In the genomic region with DNA sequence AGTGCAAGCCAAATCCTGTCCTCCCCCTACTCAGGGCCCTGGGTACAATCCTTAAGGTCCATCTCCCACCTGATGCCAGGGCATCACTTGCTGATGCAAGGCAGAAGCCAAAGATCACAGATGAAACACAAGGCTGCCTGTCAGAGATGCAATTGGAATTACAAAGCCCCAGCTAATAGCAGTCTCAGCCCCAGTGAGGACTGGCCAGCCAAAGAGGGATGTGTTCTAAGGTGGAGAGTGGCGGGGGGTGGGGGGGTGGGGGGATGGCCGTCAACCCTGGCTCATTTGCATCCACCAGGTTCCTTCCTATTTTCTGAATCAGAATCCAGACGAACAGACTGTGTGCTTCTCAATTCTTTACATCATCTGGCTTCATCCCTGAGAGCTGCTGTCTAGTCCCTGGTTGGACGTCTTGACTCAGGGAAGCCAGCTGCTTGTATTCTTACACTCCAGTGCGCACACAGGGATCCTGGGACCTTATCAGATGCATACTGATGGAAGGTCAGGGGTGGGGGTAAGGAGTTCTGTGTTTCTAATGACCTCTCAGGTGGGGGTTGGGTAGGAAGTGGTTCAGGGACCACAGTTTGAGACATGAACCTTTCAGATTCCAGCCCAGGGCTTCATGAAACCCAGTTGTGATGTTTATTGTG, we compare ENCODE assay signal across 26 mouse cellular contexts. TPM values are rescaled to one million over a fixed set of nuclear protein-coding genes. Genes with fewer than 3 reads are reported as not detected.
A peak's percentile ranks its signal among the peaks of the same experiment; 100 is the strongest.
DNase-seq lines count a peak whose midpoint lies in the region; TF ChIP-seq lines count a peak whose summit lies in the region.
"Had no signal": no experiment of that assay in that cellular context is flagged by ENCODE, and none has a peak within 500 bp of the region (broad histone marks: within the 10 kb centered on the region; RNA-seq: fewer than 3 reads in every experiment).

No protein-coding gene starts in this region.

- TF ChIP-seq POLR2A in CH12.LX (IDR thresholded peaks at IDR 0.05; ENCODE audit: low read depth, low read length) = no peak

- TF ChIP-seq CTCF in CH12.LX (conservative IDR thresholded peaks at IDR 0.05 in 1 of 2, IDR thresholded peaks at IDR 0.05 in 1 of 2; ENCODE audit: low read depth in 2 of 2, low read length in 2 of 2) = no peak
- TF ChIP-seq CTCF in E14TG2a.4 (conservative IDR thresholded peaks at IDR 0.05; ENCODE audit: low read length) = no peak

- H3K27ac ChIP-seq in CH12.LX (ENCODE audit: insufficient read depth, low read depth) = no peak overlapping the region
- H3K27ac ChIP-seq: embryonic facial prominence, embryonic 10.5 days; embryonic facial prominence, embryonic 12.5 days; forebrain, embryonic 13.5 days; forebrain, embryonic 15.5 days had no signal

- H3K27me3 ChIP-seq in CH12.LX (replicated peaks) = no peaks in the 10 kb centered on the region
- H3K27me3 ChIP-seq in E14TG2a.4 (ENCODE audit: insufficient read depth, low read length) = no peaks in the 10 kb centered on the region
- H3K27me3 ChIP-seq: embryonic facial prominence, embryonic 12.5 days; forebrain, embryonic 13.5 days; forebrain, embryonic 15.5 days; Patski had no signal

- in situ Hi-C loops in CH12.LX (cut with MboI; ENCODE audit: low pct_ligation_motif_present, low pct_unique_long_range_greater_than_20kb, low sequenced_read_pairs) = no loop called here

- no peak for TF ChIP-seq EP300 in CH12.LX (IDR thresholded peaks at IDR 0.05; ENCODE audit: low read length)

- H3K36me3 ChIP-seq in CH12.LX (replicated peaks in 1 of 2; ENCODE audit: control insufficient read depth in 1 of 2, insufficient read depth in 1 of 2, low read length in 1 of 2) (no peaks in the 10 kb centered on the region), E14TG2a.4 (ENCODE audit: insufficient read depth, low read length) (peaks cover 42% of the 10 kb centered on the region)
- H3K36me3 ChIP-seq: embryonic facial prominence, embryonic 10.5 days; embryonic facial prominence, embryonic 12.5 days; forebrain, embryonic 15.5 days; G1E had no signal

- no peak for TF ChIP-seq RAD21 in CH12.LX (IDR thresholded peaks at IDR 0.05; ENCODE audit: low read depth, low read length)

- H3K4me3 ChIP-seq in CH12.LX (replicated peaks in 1 of 3; ENCODE audit: low read depth in 2 of 3, low read length in 2 of 3, poor library complexity in 1 of 3) = no peak overlapping the region
- H3K4me3 ChIP-seq in E14TG2a.4 (replicated peaks; ENCODE audit: low read length) = peak overlapping the region; percentile 66
- H3K4me3 ChIP-seq: embryonic facial prominence, embryonic 10.5 days; embryonic facial prominence, embryonic 12.5 days; forebrain, embryonic 13.5 days; forebrain, embryonic 15.5 days had no signal

- DNase-seq in CH12.LX (ENCODE audit: extremely low read depth) = peak; percentile 24
- DNase-seq in ES-CJ7 (ENCODE audit: low read depth, low spot score) = peak; percentile 88
- DNase-seq in R1 (ENCODE audit: low read depth, low spot score) = peak; percentile 94
- DNase-seq in gastrocnemius, postnatal 14 days = no peak
- DNase-seq in gastrocnemius, postnatal 4 days (ENCODE audit: low spot score in 2 of 2) = no peak
- no peak for DNase-seq in layer of hippocampus, adult 9-11 months
- no peak for DNase-seq in spleen, postnatal 4 days (ENCODE audit: low spot score in 2 of 2)
- DNase-seq: adrenal gland, adult 8-10 months; adrenal gland, postnatal 14 days; adrenal gland, postnatal 36 days; cerebellum, adult 11-12 months; cerebellum, adult 2 months; cerebellum, adult 9-10 months; cerebellum, postnatal 10 days; cerebellum, postnatal 25 days; forebrain, postnatal 0 days had no signal

- no peak overlapping the region for H3K9ac ChIP-seq in CH12.LX (ENCODE audit: insufficient read depth, low read depth)
- H3K9ac ChIP-seq: embryonic facial prominence, embryonic 12.5 days; forebrain, embryonic 13.5 days; forebrain, embryonic 15.5 days; forebrain, postnatal 0 days had no signal

- dilution Hi-C loops in CH12.LX (cut with MboI; ENCODE audit: extremely low pct_ligation_motif_present, extremely low pct_unique_long_range_greater_than_20kb, low sequenced_read_pairs) = no loop called here

- no peak overlapping the region for H3K4me2 ChIP-seq in CH12.LX (ENCODE audit: insufficient read depth, low read depth, poor library complexity, severe bottlenecking)
- H3K4me2 ChIP-seq: embryonic facial prominence, embryonic 12.5 days; forebrain, embryonic 13.5 days; forebrain, embryonic 15.5 days had no signal

- no peaks in the 10 kb centered on the region for H3K9me3 ChIP-seq in CH12.LX (replicated peaks; ENCODE audit: low read length)
- no peaks in the 10 kb centered on the region; the same call in 1 of the 2 replicates for H3K9me3 ChIP-seq in E14TG2a.4 (ENCODE audit: low read length)
- H3K9me3 ChIP-seq: embryonic facial prominence, embryonic 10.5 days; embryonic facial prominence, embryonic 12.5 days; forebrain, embryonic 13.5 days; forebrain, embryonic 15.5 days; G1E had no signal

- H3K79me2 ChIP-seq in CH12.LX (replicated peaks; ENCODE audit: control insufficient read depth, extremely low read depth, insufficient read depth, poor library complexity, severe bottlenecking) = no peaks in the 10 kb centered on the region

- intact Hi-C loops in gastrocnemius, postnatal 14 days (cut with DNase I; ENCODE audit: low total_unique reads) = no loop called here

- H3K4me1 ChIP-seq in CH12.LX (ENCODE audit: control insufficient read depth in 1 of 2, insufficient read depth in 2 of 2) = peaks cover 6 to 12% of the 10 kb centered on the region in 2 experiments
- H3K4me1 ChIP-seq in E14TG2a.4 (replicated peaks; ENCODE audit: low read depth, low read length) = peaks cover 96% of the 10 kb centered on the region
- H3K4me1 ChIP-seq: forebrain, embryonic 15.5 days had no signal

TF ChIP-seq in CH12.LX, 34 proteins besides CTCF, POLR2A, EP300 and RAD21:
- TF ChIP-seq TCF12 (IDR thresholded peaks at IDR 0.05; ENCODE audit: low read depth, low read length) = no peak
- TF ChIP-seq MXI1 (IDR thresholded peaks at IDR 0.05; ENCODE audit: low read depth, low read length) = no peak
- no peak for TF ChIP-seq HCFC1 (IDR thresholded peaks at IDR 0.05; ENCODE audit: low read depth, low read length)
- no peak for TF ChIP-seq KAT2A (IDR thresholded peaks at IDR 0.05; ENCODE audit: insufficient replicate concordance, low read length)
- no peak for TF ChIP-seq RCOR1 (conservative IDR thresholded peaks at IDR 0.05; ENCODE audit: low read depth, low read length)
- TF ChIP-seq USF2 (conservative IDR thresholded peaks at IDR 0.05; ENCODE audit: low read depth, low read length) = no peak

RNA-seq across cellular contexts. Expression of a gene that starts 5.2 kb away (rescaled TPM):
- total RNA-seq in CH12.LX (2012; rRNA removed) = 0.04 TPM in 1 of 2 replicates, not detected in the other
- total RNA-seq in CH12.LX (2014; rRNA removed) = not detected in 2 replicates
- not detected in 2 replicates for polyA plus RNA-seq in CH12.LX (2012; ENCODE audit: insufficient read length, low read depth)
- not detected for total RNA-seq in gastrocnemius, postnatal 14 days (2021)
- total RNA-seq in gastrocnemius, postnatal 4 days (2021) = not detected
- total RNA-seq: adrenal gland, postnatal 14 days had no signal
- polyA plus RNA-seq: activated CD4-positive, CD25-positive, alpha-beta regulatory T cell, adult 4 months; cerebellum, adult 2 months; cortical plate, adult 2 months; forebrain, embryonic 13.5 days; forebrain, embryonic 15.5 days; G1E; Patski had no signal

RNA-seq across cellular contexts. Expression of a gene that starts 7.5 kb away (rescaled TPM):
- total RNA-seq in CH12.LX (2012; rRNA removed) (not detected in 2 replicates), CH12.LX (2014; rRNA removed) (not detected in 2 replicates)
- 0.06 TPM in 1 of 2 replicates, not detected in the other for polyA plus RNA-seq in CH12.LX (2012; ENCODE audit: insufficient read length, low read depth)
- total RNA-seq in gastrocnemius, postnatal 14 days (2021) = 100 to 1,000 TPM in 1 of 2 experiments, 10 to 100 TPM in 1; 92.2 to 121 TPM
- 100 to 1,000 TPM; 115 to 133 TPM for total RNA-seq in gastrocnemius, postnatal 4 days (2021)
- total RNA-seq: adrenal gland, adult 18-20 months had no signal
- polyA plus RNA-seq: activated CD4-positive, CD25-positive, alpha-beta regulatory T cell, adult 4 months; G1E; Patski had no signal

Comparison
In these comparisons a context has a peak if more than half of its experiments do, and no peak if none do; other contexts are left out.
1. DNase-seq: peak in CH12.LX (single experiment), ES-CJ7 (single experiment) and R1 (single experiment); none in gastrocnemius, postnatal 14 days (single experiment), gastrocnemius, postnatal 4 days (0 of 2), layer of hippocampus, adult 9-11 months (single experiment) and spleen, postnatal 4 days (0 of 2).
2. RNA of a gene that starts 7.5 kb away (total RNA-seq): 115 to 133 TPM in gastrocnemius, postnatal 4 days and 92.2 to 121 TPM in gastrocnemius, postnatal 14 days; not detected in CH12.LX; every median in the first group is over 10 times any median in the second.